Mouse (Mus musculus) hindbrain, embryonic 10.5 days (tissue): Measurements from ENCODE around the gene Nsfl1c. TPM values are rescaled to one million over a fixed set of nuclear protein-coding genes. Genes with fewer than 3 reads are reported as not detected.
A peak's percentile ranks its signal among the peaks of the same experiment; 100 is the strongest.
"Not testable (repeated sequence)": the region's sequence is repeated elsewhere in the genome, so short reads cannot be mapped to it uniquely, and the experiment has no call there.

Experiments
- DNase-seq: peaks from one replicate; pipeline ENCODE4 v3.0.0-alpha.2; 2017; ENCODE audit warnings: low spot score
- H3K27ac ChIP-seq: fragments of 300-500 bp; sonication (generic); 2 replicates; pipeline ENCODE4 v1.5.1; 2016; ENCODE audit warnings: mild to moderate bottlenecking, moderate library complexity
- H3K27me3 ChIP-seq: fragments of 300-500 bp; sonication (generic); 2 replicates; pipeline ENCODE4 v1.6.1; 2016; ENCODE audit warnings: mild to moderate bottlenecking; ENCODE audit not compliant: poor library complexity, insufficient read depth, severe bottlenecking
- H3K36me3 ChIP-seq: fragments of 300-500 bp; sonication (generic); 2 replicates; pipeline ENCODE4 v1.6.1; 2016; ENCODE audit warnings: mild to moderate bottlenecking, moderate library complexity
- H3K4me1 ChIP-seq: fragments of 300-500 bp; sonication (generic); replicated peaks from 2 replicates; pipeline ENCODE4 v1.6.1; 2016; ENCODE audit warnings: mild to moderate bottlenecking
- H3K4me3 ChIP-seq: fragments of 300-500 bp; sonication (generic); 2 replicates; pipeline ENCODE4 v1.5.1; 2016; ENCODE audit warnings: mild to moderate bottlenecking, moderate library complexity
- H3K9me3 ChIP-seq: fragments of 300-500 bp; sonication (generic); 2 replicates; pipeline ENCODE4 v1.6.1; 2016; ENCODE audit warnings: mild to moderate bottlenecking, moderate library complexity
- WGBS: fragments of 180-500 bp; shearing (Covaris S2); methylation state at CpG from one replicate; pipeline ENCODE4 v1.1.7; 2016; 5-methylcytosine and 5-hydroxymethylcytosine counted together
- polyA plus RNA-seq: library from polyadenylated mRNA; unstranded; fragments of >200 nt; fragmentation: Nextera tagmentation; extraction: Ambion mirVana; gene quantifications from 2 replicates; pipeline ENCODE4 v1.2.1, GENCODE M21; 2016

Nsfl1c gene
- polyA plus RNA-seq: 271 and 284 TPM in 2 replicates

GRCm38 (mm10) chr2:151494035-151494803 is at the start of gene Nsfl1c:
TSS of gene Nsfl1c (plus strand) at chr2:151494182.
- peaks cover 11% of the 10 kb centered on the region for H3K4me1 ChIP-seq
- under 1% methylated on average over 73 of the region's 73 CpGs for WGBS
- peak within 1 kb of the TSS; percentile 93 for H3K27ac ChIP-seq
- peak within 1 kb of the TSS; percentile 85 for H3K4me3 ChIP-seq
- DNase-seq: peak; percentile 94
- peaks cover 29% of the 10 kb centered on the region for H3K36me3 ChIP-seq
- no peaks in the 10 kb centered on the region for H3K9me3 ChIP-seq
- H3K27me3 ChIP-seq: no peaks in the 10 kb centered on the region

- H3K36me3 ChIP-seq, DNase-seq, H3K27ac ChIP-seq, H3K27me3 ChIP-seq, H3K4me3 ChIP-seq, H3K4me1 ChIP-seq, H3K9me3 ChIP-seq: not testable (repeated sequence)
- WGBS: 85% methylated on average over 5 of the region's 5 CpGs
Observed at GRCm38 (mm10) chr2:151476053-151476452, 17.9 kb upstream of the Nsfl1c start, which contains the start of gene 4921509C19Rik. TSS of gene 4921509C19Rik (minus strand) at chr2:151476153.

- DNase-seq: no peak
- no peaks in the 10 kb centered on the region for H3K4me1 ChIP-seq
- H3K9me3 ChIP-seq: no peaks in the 10 kb centered on the region
- H3K36me3 ChIP-seq: no peaks in the 10 kb centered on the region
- H3K27me3 ChIP-seq: no peaks in the 10 kb centered on the region
- H3K27ac ChIP-seq: no peak overlapping the region
- no peak overlapping the region for H3K4me3 ChIP-seq
Observed at GRCm38 (mm10) chr2:151486496-151486895, 7.5 kb upstream of the Nsfl1c start.

- Histone ChIP-seq H3K27me3 (no peaks in the 10 kb centered on the region), H3K4me1 (peaks cover 11% of the 10 kb centered on the region), H3K27ac (no peak overlapping the region), H3K9me3 (no peaks in the 10 kb centered on the region), H3K36me3 (peaks cover 70% of the 10 kb centered on the region), H3K4me3 (no peak overlapping the region)
- 56% methylated on average over 3 of the region's 3 CpGs for WGBS
- DNase-seq: no peak
Observed at GRCm38 (mm10) chr2:151498358-151498757, 4.4 kb downstream of the Nsfl1c start.

GRCm38 (mm10) chr2:151500442-151501007 is 6.5 kb downstream of the Nsfl1c start:
- H3K4me3 ChIP-seq: no peak overlapping the region
- no peaks in the 10 kb centered on the region for H3K27me3 ChIP-seq
- H3K27ac ChIP-seq: no peak overlapping the region
- no peak for DNase-seq
- H3K9me3 ChIP-seq: no peaks in the 10 kb centered on the region
- peaks cover 2% of the 10 kb centered on the region for H3K4me1 ChIP-seq
- 92% methylated on average over 6 of the region's 6 CpGs for WGBS
- H3K36me3 ChIP-seq: peaks cover 92% of the 10 kb centered on the region

- H3K36me3 ChIP-seq: peaks cover 100% of the 10 kb centered on the region
- 88% methylated on average over 4 of the region's 4 CpGs for WGBS
- no peaks in the 10 kb centered on the region for H3K27me3 ChIP-seq
- no peaks in the 10 kb centered on the region for H3K4me1 ChIP-seq
- H3K4me3 ChIP-seq: no peak overlapping the region
- no peak for DNase-seq
- H3K9me3 ChIP-seq: no peaks in the 10 kb centered on the region
- no peak overlapping the region for H3K27ac ChIP-seq
Observed at GRCm38 (mm10) chr2:151504226-151504625, 10.2 kb downstream of the Nsfl1c start.

- Histone ChIP-seq H3K27me3 (no peaks in the 10 kb centered on the region), H3K36me3 (peaks cover 100% of the 10 kb centered on the region), H3K27ac (no peak overlapping the region), H3K4me1 (no peaks in the 10 kb centered on the region), H3K9me3 (no peaks in the 10 kb centered on the region), H3K4me3 (no peak overlapping the region)
- DNase-seq: no peak
Observed at GRCm38 (mm10) chr2:151512199-151512598, 18.2 kb downstream of the Nsfl1c start.

- no peaks in the 10 kb centered on the region for H3K27me3 ChIP-seq
- H3K27ac ChIP-seq: no peak overlapping the region
- H3K4me3 ChIP-seq: no peak overlapping the region
- no peaks in the 10 kb centered on the region for H3K4me1 ChIP-seq
- no peak for DNase-seq
- H3K9me3 ChIP-seq: no peaks in the 10 kb centered on the region
- peaks cover 93% of the 10 kb centered on the region for H3K36me3 ChIP-seq
- 89% methylated on average over 3 of the region's 3 CpGs for WGBS
Observed at GRCm38 (mm10) chr2:151513525-151514285, 19.7 kb downstream of the Nsfl1c start.

- no peak overlapping the region for H3K4me3 ChIP-seq
- no peak for DNase-seq
- H3K36me3 ChIP-seq: peaks cover 67% of the 10 kb centered on the region
- no peaks in the 10 kb centered on the region for H3K4me1 ChIP-seq
- no peaks in the 10 kb centered on the region for H3K27me3 ChIP-seq
- 88% methylated on average over 2 of the region's 2 CpGs for WGBS
- H3K27ac ChIP-seq: no peak overlapping the region
- no peaks in the 10 kb centered on the region for H3K9me3 ChIP-seq
Observed at GRCm38 (mm10) chr2:151519000-151519399, 25.0 kb downstream of the Nsfl1c start.

GRCm38 (mm10) chr2:151524324-151525041 is 30.5 kb downstream of the Nsfl1c start:
- H3K36me3 ChIP-seq: peaks cover 22% of the 10 kb centered on the region
- no peaks in the 10 kb centered on the region for H3K9me3 ChIP-seq
- H3K4me1 ChIP-seq: no peaks in the 10 kb centered on the region
- H3K27me3 ChIP-seq: no peaks in the 10 kb centered on the region
- H3K27ac ChIP-seq: no peak overlapping the region
- no peak overlapping the region for H3K4me3 ChIP-seq
- WGBS: 66% methylated on average over 4 of the region's 4 CpGs
- DNase-seq: no peak

GRCm38 (mm10) chr2:151525520-151525919 is 31.5 kb downstream of the Nsfl1c start:
- H3K36me3 ChIP-seq: peaks cover 12% of the 10 kb centered on the region
- H3K9me3 ChIP-seq: no peaks in the 10 kb centered on the region
- 0 out of 2 replicates have a peak, but pooled peaks cover under 1% of the 10 kb centered on the region for H3K4me1 ChIP-seq
- no peak for DNase-seq
- 75% methylated on average over 2 of the region's 2 CpGs for WGBS
- no peak overlapping the region for H3K27ac ChIP-seq
- H3K4me3 ChIP-seq: no peak overlapping the region
- no peaks in the 10 kb centered on the region for H3K27me3 ChIP-seq

GRCm38 (mm10) chr2:151528066-151528465 is 34.1 kb downstream of the Nsfl1c start:
- Histone ChIP-seq H3K36me3 (no peaks in the 10 kb centered on the region), H3K27ac (no peak overlapping the region), H3K9me3 (no peaks in the 10 kb centered on the region), H3K27me3 (no peaks in the 10 kb centered on the region), H3K4me3 (no peak overlapping the region), H3K4me1 (peaks cover 6% of the 10 kb centered on the region; the same call in 1 of the 2 replicates)
- 81% methylated on average over 1 of the region's 1 CpGs for WGBS
- DNase-seq: no peak
